Mouse (Mus musculus): ENCODE data around the gene Rc3h1. TPM values are rescaled to one million over a fixed set of nuclear protein-coding genes. Genes with fewer than 3 reads are reported as not detected.

The Rc3h1 gene
- total and polyA plus RNA-seq, 2 experiments from 2014 or later = 5.9 to 19.0 TPM

DNA sequence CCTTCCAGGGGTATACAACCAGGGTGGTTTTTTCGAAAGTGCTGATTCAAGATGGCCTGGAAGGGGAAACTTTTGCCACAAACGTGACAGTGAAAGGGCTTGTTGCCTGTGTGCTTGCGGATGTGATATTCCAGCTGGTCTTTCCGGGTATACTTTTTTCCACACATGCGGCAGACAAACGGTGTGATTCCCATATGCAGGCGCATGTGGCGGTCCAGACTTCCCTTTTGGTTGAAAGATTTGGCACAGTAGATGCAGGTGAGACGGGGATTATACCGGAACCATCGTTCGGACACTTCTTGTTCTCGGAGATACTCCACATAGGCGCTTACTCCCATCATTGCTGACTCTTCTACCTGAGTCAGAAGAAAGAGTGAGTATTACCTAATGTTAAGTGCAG lies 113.8 kb downstream of the Rc3h1 start:
- peaks cover 26% of the 10 kb centered on the region for H3K36me3 ChIP-seq (ENCODE audit: insufficient read depth, low read length)
- H3K27me3 ChIP-seq (ENCODE audit: insufficient read depth, low read length) = no peaks in the 10 kb centered on the region
- H3K27ac ChIP-seq (ENCODE audit: low read depth, low read length) = no peak overlapping the region
- ATAC-seq (ENCODE audit: low FRiP score) (no peak), DNase-seq (ENCODE audit: low spot score) (no peak)
- H3K4me2 ChIP-seq (ENCODE audit: low read depth, low read length, poor library complexity, severe bottlenecking) = no peak overlapping the region
- H3K9me3 ChIP-seq (ENCODE audit: low read length) = no peaks in the 10 kb centered on the region
- H3K9ac ChIP-seq (replicated peaks; ENCODE audit: low read length, poor library complexity, severe bottlenecking) = no peak overlapping the region
- no peaks in the 10 kb centered on the region for H3K4me1 ChIP-seq (ENCODE audit: insufficient read depth, low read length)
- no peak overlapping the region for H3K4me3 ChIP-seq (ENCODE audit: low read depth, low read length)
- 97% methylated on average over 14 of the region's 14 CpGs for whole genome bisulfite sequencing
- no peak for TF ChIP-seq CTCF (IDR thresholded peaks at IDR 0.05)

Other genes with a start within 250 kb of the Rc3h1 start
- 110 and 152 TPM in 2 replicates for gene Rabgap1l, start 113.2 kb upstream of the Rc3h1 start, total RNA-seq (2014; rRNA removed)
- gene Rabgap1l, start 113.2 kb upstream of the Rc3h1 start, polyA plus RNA-seq (2015; fragmentation: Nextera tagmentation; extraction: Ambion mirVana) = 30.8 and 34.1 TPM in 2 replicates
- gene Serpinc1, start 72.2 kb downstream of the Rc3h1 start, total RNA-seq (2014; rRNA removed) = 0.05 TPM in 1 of 2 replicates, not detected in the other
- gene Serpinc1, start 72.2 kb downstream of the Rc3h1 start, polyA plus RNA-seq (2015; fragmentation: Nextera tagmentation; extraction: Ambion mirVana) = 3.1 and 3.4 TPM in 2 replicates
- gene Zbtb37, start 128.4 kb downstream of the Rc3h1 start, total RNA-seq (2014; rRNA removed) = 35.5 and 55.6 TPM in 2 replicates
- gene Zbtb37, start 128.4 kb downstream of the Rc3h1 start, polyA plus RNA-seq (2015; fragmentation: Nextera tagmentation; extraction: Ambion mirVana) = 8.5 and 12.7 TPM in 2 replicates
- 12.9 and 14.6 TPM in 2 replicates for gene Dars2, start 164.2 kb downstream of the Rc3h1 start, total RNA-seq (2014; rRNA removed)
- gene Dars2, start 164.2 kb downstream of the Rc3h1 start, polyA plus RNA-seq (2015; fragmentation: Nextera tagmentation; extraction: Ambion mirVana) = 19.6 and 22.9 TPM in 2 replicates
- gene Cenpl, start 164.3 kb downstream of the Rc3h1 start, total RNA-seq (2014; rRNA removed) = 1.4 and 2.0 TPM in 2 replicates
- 5.2 and 6.1 TPM in 2 replicates for gene Cenpl, start 164.3 kb downstream of the Rc3h1 start, polyA plus RNA-seq (2015; fragmentation: Nextera tagmentation; extraction: Ambion mirVana)
- gene Klhl20, start 225.1 kb downstream of the Rc3h1 start, total RNA-seq (2014; rRNA removed) = 18.5 and 19.2 TPM in 2 replicates
- 13.3 and 14.2 TPM in 2 replicates for gene Klhl20, start 225.1 kb downstream of the Rc3h1 start, polyA plus RNA-seq (2015; fragmentation: Nextera tagmentation; extraction: Ambion mirVana)
- gene Ankrd45, start 236.3 kb downstream of the Rc3h1 start, total RNA-seq (2014; rRNA removed) = 30.1 and 37.5 TPM in 2 replicates
- gene Ankrd45, start 236.3 kb downstream of the Rc3h1 start, polyA plus RNA-seq (2015; fragmentation: Nextera tagmentation; extraction: Ambion mirVana) = 28.7 and 30.5 TPM in 2 replicates

All from midbrain, postnatal 0 days (tissue).